Mouse (Mus musculus): Measurements from ENCODE around the gene Suclg2. TPM values are rescaled to one million over a fixed set of nuclear protein-coding genes. Genes with fewer than 3 reads are reported as not detected.
A peak's percentile ranks its signal among the peaks of the same experiment; 100 is the strongest.

Gene Suclg2
- total and polyA plus RNA-seq, 2 experiments from 2014 or later, result 79.5 to 105 TPM

DNA sequence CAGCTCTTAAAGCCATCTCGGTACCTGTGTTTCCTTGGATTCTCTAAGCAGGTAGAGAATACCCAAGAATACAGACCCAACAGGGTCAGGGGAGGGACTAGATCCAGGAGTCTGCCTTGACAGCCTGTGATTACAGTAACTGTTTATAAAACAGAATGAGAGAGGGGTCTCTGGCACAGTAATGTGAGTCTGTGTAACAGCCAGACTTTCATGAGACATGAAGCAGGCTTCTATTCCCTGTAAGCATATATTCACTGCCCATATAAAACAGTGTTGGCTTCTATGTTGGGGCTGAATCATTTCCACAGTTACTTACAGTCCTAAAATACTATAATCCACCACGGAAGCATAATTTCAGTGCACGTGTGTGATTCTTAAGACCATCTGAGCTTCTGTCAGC is 19.3 kb downstream of the Suclg2 start:
- no peak for TF ChIP-seq EP300 (IDR thresholded peaks at IDR 0.05; ENCODE audit: low read depth)
- TF ChIP-seq CTCF (IDR thresholded peaks at IDR 0.05; ENCODE audit: low read depth), result no peak
- DNase-seq (ENCODE audit: low spot score), result no peak
- H3K27ac ChIP-seq (ENCODE audit: low read depth), result 0 out of 2 replicates have a peak overlapping the region, but pooled peaks have one; percentile 11
- ATAC-seq (ENCODE audit: insufficient read depth, low read depth), result no peak
- no peak overlapping the region for H3K4me3 ChIP-seq (ENCODE audit: low read depth, low read length)
- peaks cover 17% of the 10 kb centered on the region for H3K4me1 ChIP-seq (ENCODE audit: control insufficient read depth, insufficient read depth)
- WGBS, result 70% methylated on average over 3 of the region's 3 CpGs
- no peaks in the 10 kb centered on the region for H3K9me3 ChIP-seq (replicated peaks; ENCODE audit: control insufficient read depth, low read length)
- H3K9ac ChIP-seq (replicated peaks; ENCODE audit: low read depth, low read length), result no peak overlapping the region
- no peaks in the 10 kb centered on the region for H3K36me3 ChIP-seq (replicated peaks; ENCODE audit: control insufficient read depth, insufficient read depth, low read length)
- H3K4me2 ChIP-seq (ENCODE audit: low read depth, low read length), result no peak overlapping the region
- no peaks in the 10 kb centered on the region for H3K27me3 ChIP-seq (ENCODE audit: control insufficient read depth, insufficient read depth, low read length)

DNA sequence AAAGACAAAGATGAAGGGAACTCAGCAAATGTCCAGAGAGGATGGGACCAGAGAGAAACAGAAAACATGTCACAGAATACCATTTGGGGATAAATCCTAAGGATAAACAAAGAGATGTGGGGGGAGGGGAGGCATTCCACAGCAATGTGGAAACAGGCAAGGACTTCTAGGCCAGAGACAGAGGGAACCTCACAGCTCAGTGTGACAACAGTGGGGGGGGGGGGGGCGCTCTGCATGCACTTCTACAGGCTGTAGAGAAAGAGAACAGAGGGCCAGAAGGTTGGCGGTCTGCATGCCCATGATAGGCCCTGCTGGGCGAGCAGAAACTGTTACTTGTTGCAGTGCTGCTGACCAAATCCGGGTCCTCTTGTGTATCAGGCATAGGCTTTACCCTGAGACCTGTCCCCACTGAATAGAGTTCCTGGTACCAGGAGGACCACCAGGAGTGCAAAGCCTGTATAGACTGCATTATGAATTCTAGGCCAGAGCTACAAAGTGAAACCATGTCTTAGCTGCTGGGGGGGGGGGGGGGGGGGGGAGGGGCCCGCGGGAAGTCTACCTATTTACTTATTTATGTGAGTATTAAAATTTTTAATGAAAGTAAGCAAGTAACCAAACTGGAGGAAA is 20.0 kb downstream of the Suclg2 start:
- no peaks in the 10 kb centered on the region for H3K36me3 ChIP-seq (replicated peaks; ENCODE audit: control insufficient read depth, insufficient read depth, low read length)
- ATAC-seq (ENCODE audit: insufficient read depth, low read depth), result no peak
- WGBS, result 46% methylated on average over 4 of the region's 6 CpGs
- 0 out of 2 replicates have a peak overlapping the region, but pooled peaks have one; percentile 8 for H3K4me2 ChIP-seq (ENCODE audit: low read depth, low read length)
- peaks cover 17% of the 10 kb centered on the region for H3K4me1 ChIP-seq (ENCODE audit: control insufficient read depth, insufficient read depth)
- H3K27ac ChIP-seq (ENCODE audit: low read depth), result no peak overlapping the region
- no peaks in the 10 kb centered on the region for H3K9me3 ChIP-seq (replicated peaks; ENCODE audit: control insufficient read depth, low read length)
- no peak overlapping the region for H3K9ac ChIP-seq (replicated peaks; ENCODE audit: low read depth, low read length)
- no peaks in the 10 kb centered on the region for H3K27me3 ChIP-seq (ENCODE audit: control insufficient read depth, insufficient read depth, low read length)
- TF ChIP-seq CTCF (IDR thresholded peaks at IDR 0.05; ENCODE audit: low read depth) (no peak), EP300 (IDR thresholded peaks at IDR 0.05; ENCODE audit: low read depth) (no peak)
- H3K4me3 ChIP-seq (ENCODE audit: low read depth, low read length), result no peak overlapping the region
- DNase-seq (ENCODE audit: low spot score), result no peak

DNA sequence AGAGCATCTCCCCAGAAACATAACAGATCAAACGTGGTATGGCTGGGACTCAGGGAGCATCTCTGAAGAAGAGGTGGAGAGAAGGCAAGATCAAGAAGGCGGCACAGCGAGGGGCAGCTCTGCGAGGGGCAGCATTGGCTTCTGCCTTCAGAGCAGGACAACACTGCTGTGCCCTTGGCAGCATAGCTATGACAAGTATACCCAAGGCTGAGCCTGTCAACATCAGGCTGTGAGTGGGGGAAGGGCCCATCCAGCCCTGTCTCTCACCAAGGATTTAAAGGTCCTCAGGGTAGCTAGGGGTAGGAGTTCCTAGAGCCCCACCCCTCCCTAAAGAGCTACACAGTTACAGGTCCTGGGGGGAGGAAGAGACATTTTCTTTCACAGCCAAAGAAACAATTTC is 23.7 kb downstream of the Suclg2 start:
- no peaks in the 10 kb centered on the region for H3K9me3 ChIP-seq (replicated peaks; ENCODE audit: control insufficient read depth, low read length)
- no peak overlapping the region for H3K9ac ChIP-seq (replicated peaks; ENCODE audit: low read depth, low read length)
- no peaks in the 10 kb centered on the region for H3K27me3 ChIP-seq (ENCODE audit: control insufficient read depth, insufficient read depth, low read length)
- no peak overlapping the region for H3K4me3 ChIP-seq (ENCODE audit: low read depth, low read length)
- WGBS, result 74% methylated on average over 4 of the region's 4 CpGs
- no peak for TF ChIP-seq CTCF (IDR thresholded peaks at IDR 0.05; ENCODE audit: low read depth)
- TF ChIP-seq EP300 (IDR thresholded peaks at IDR 0.05; ENCODE audit: low read depth), result no peak
- ATAC-seq (ENCODE audit: insufficient read depth, low read depth) (no peak), DNase-seq (ENCODE audit: low spot score) (no peak)
- H3K4me2 ChIP-seq (ENCODE audit: low read depth, low read length), result no peak overlapping the region
- peaks cover 3% of the 10 kb centered on the region; the same call in 1 of the 2 replicates for H3K4me1 ChIP-seq (ENCODE audit: control insufficient read depth, insufficient read depth)
- no peak overlapping the region for H3K27ac ChIP-seq (ENCODE audit: low read depth)
- H3K36me3 ChIP-seq (replicated peaks; ENCODE audit: control insufficient read depth, insufficient read depth, low read length), result no peaks in the 10 kb centered on the region

DNA sequence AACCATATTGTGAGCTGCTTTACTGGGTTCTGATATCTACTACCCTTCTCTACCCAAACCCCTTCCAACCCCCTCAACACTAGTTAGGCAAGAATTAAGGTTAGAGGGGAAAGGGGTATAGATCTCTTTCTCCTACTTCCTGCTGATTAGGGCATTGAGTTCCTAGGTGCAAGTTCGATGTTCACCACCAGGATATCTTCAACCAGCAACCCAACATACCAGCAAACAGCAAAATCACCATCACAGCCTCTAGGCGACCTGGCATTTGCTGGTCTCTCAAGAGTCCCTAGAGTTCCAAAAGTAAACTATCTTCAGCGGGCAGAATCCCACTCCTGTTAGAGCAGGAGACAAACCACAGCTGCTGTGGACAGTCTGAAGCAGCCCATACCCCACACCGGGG is 33.4 kb downstream of the Suclg2 start:
- H3K27ac ChIP-seq (ENCODE audit: low read depth), result no peak overlapping the region
- peaks cover 16% of the 10 kb centered on the region for H3K4me1 ChIP-seq (ENCODE audit: control insufficient read depth, insufficient read depth)
- H3K4me2 ChIP-seq (ENCODE audit: low read depth, low read length), result no peak overlapping the region
- H3K4me3 ChIP-seq (ENCODE audit: low read depth, low read length), result no peak overlapping the region
- no peaks in the 10 kb centered on the region for H3K9me3 ChIP-seq (replicated peaks; ENCODE audit: control insufficient read depth, low read length)
- 60% methylated on average over 4 of the region's 4 CpGs for WGBS
- ATAC-seq (ENCODE audit: insufficient read depth, low read depth), result no peak
- no peaks in the 10 kb centered on the region for H3K36me3 ChIP-seq (replicated peaks; ENCODE audit: control insufficient read depth, insufficient read depth, low read length)
- no peak for DNase-seq (ENCODE audit: low spot score)
- no peak overlapping the region for H3K9ac ChIP-seq (replicated peaks; ENCODE audit: low read depth, low read length)
- no peaks in the 10 kb centered on the region for H3K27me3 ChIP-seq (ENCODE audit: control insufficient read depth, insufficient read depth, low read length)
- no peak for TF ChIP-seq EP300 (IDR thresholded peaks at IDR 0.05; ENCODE audit: low read depth)
- TF ChIP-seq CTCF (IDR thresholded peaks at IDR 0.05; ENCODE audit: low read depth), result no peak

DNA sequence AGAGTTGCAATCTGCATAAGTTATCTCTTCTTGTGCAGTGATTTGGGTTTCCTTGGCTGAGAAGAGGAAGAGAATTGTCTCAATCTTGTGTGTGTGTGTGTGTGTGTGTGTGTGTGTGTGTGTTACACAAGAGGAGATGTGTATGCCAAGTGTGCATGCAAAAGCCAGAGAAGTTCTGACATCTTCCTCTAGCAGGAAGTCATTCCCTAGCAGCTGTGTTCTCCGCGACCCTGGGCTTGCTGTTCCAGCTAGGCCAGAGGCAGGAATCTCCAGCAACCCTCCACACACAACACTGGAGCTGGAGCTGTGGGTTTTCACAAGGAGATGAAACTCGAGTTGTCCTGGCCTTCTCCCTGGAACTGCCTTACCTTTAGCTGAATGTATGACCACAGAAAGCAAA is 38.9 kb downstream of the Suclg2 start:
- Histone ChIP-seq H3K36me3 (replicated peaks; ENCODE audit: control insufficient read depth, insufficient read depth, low read length) (no peaks in the 10 kb centered on the region), H3K27ac (ENCODE audit: low read depth) (no peak overlapping the region), H3K27me3 (ENCODE audit: control insufficient read depth, insufficient read depth, low read length) (no peaks in the 10 kb centered on the region), H3K4me2 (ENCODE audit: low read depth, low read length) (no peak overlapping the region), H3K9ac (replicated peaks; ENCODE audit: low read depth, low read length) (no peak overlapping the region), H3K4me1 (ENCODE audit: control insufficient read depth, insufficient read depth) (peaks cover 30% of the 10 kb centered on the region), H3K4me3 (ENCODE audit: low read depth, low read length) (no peak overlapping the region), H3K9me3 (replicated peaks; ENCODE audit: control insufficient read depth, low read length) (no peaks in the 10 kb centered on the region)
- no peak for DNase-seq (ENCODE audit: low spot score)
- TF ChIP-seq EP300 (IDR thresholded peaks at IDR 0.05; ENCODE audit: low read depth) (no peak), CTCF (IDR thresholded peaks at IDR 0.05; ENCODE audit: low read depth) (no peak)
- ATAC-seq (ENCODE audit: insufficient read depth, low read depth), result no peak
- WGBS, result 48% methylated on average over 3 of the region's 3 CpGs

DNA sequence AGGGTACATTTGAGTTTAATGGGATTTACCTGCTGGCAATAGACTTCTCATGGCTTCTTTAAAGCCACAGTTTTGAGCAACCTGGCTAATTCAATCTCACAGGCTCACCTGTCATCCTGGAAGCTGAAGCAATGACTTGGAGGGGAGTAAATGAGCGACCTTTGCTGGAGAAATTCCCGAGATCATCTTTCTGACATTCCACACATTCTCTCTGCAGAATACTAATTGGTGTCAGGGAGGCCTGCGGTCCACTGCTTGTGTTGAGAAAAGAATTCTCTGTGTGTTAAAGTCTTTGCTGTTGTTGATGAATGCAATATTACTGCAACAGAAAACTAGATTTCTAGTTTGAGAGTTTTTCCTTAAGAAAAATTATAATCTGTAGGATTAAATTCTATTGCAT is 39.3 kb downstream of the Suclg2 start:
- DNase-seq (ENCODE audit: low spot score) (no peak), ATAC-seq (ENCODE audit: insufficient read depth, low read depth) (no peak)
- Histone ChIP-seq H3K4me1 (ENCODE audit: control insufficient read depth, insufficient read depth) (peaks cover 30% of the 10 kb centered on the region), H3K27me3 (ENCODE audit: control insufficient read depth, insufficient read depth, low read length) (no peaks in the 10 kb centered on the region), H3K27ac (ENCODE audit: low read depth) (no peak overlapping the region), H3K4me3 (ENCODE audit: low read depth, low read length) (no peak overlapping the region), H3K36me3 (replicated peaks; ENCODE audit: control insufficient read depth, insufficient read depth, low read length) (no peaks in the 10 kb centered on the region), H3K9ac (replicated peaks; ENCODE audit: low read depth, low read length) (no peak overlapping the region), H3K4me2 (ENCODE audit: low read depth, low read length) (no peak overlapping the region), H3K9me3 (replicated peaks; ENCODE audit: control insufficient read depth, low read length) (no peaks in the 10 kb centered on the region)
- 58% methylated on average over 3 of the region's 3 CpGs for WGBS
- no peak for TF ChIP-seq CTCF (IDR thresholded peaks at IDR 0.05; ENCODE audit: low read depth)
- TF ChIP-seq EP300 (IDR thresholded peaks at IDR 0.05; ENCODE audit: low read depth), result no peak

Measured in heart, postnatal 0 days (tissue).